Mouse (Mus musculus): Measurements from ENCODE around the gene Tll1. TPM values are rescaled to one million over a fixed set of nuclear protein-coding genes. Genes with fewer than 3 reads are reported as not detected.
A peak's percentile ranks its signal among the peaks of the same experiment; 100 is the strongest.

Tll1 gene
- polyA plus RNA-seq (2016; fragmentation: Nextera tagmentation; extraction: Ambion mirVana): 4.1 and 5.2 TPM in 2 replicates

DNA sequence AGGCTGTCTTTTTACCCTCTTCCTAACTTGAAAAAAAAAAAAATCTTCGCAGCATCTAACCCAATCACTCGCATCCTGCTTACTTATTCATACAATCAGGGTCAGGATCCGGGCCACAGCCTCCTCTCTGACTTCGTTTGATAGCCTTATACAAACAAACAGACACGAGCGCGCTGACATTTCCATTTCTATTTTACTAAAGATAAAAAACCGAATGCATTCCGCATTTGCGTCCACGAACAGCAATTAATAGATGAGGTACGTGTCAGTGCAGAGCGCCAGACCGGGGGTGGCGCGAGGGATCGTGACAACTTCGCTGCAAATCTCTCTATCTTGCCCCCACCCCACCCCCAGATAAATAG is at the start of gene Tll1:
Gene Tll1, minus strand, starts transcription at position 248 of the 362 bp plus-strand sequence.
- WGBS: under 1% methylated on average over 18 of the region's 18 CpGs
- Histone ChIP-seq H3K9me3 (no peaks in the 10 kb centered on the region), H3K36me3 (no peaks in the 10 kb centered on the region), H3K4me2 (replicated peaks) (peak within 1 kb of the TSS; percentile 98), H3K27ac (0 out of 2 replicates have a peak within 1 kb of the TSS, but pooled peaks have one; percentile 51), H3K9ac (peak within 1 kb of the TSS; percentile 69), H3K4me1 (0 out of 2 replicates have a peak, but pooled peaks cover 3% of the 10 kb centered on the region), H3K4me3 (peak within 1 kb of the TSS; percentile 62), H3K27me3 (peaks cover 8% of the 10 kb centered on the region)
- ATAC-seq (ENCODE audit: insufficient number of reproducible peaks, insufficient read depth, low FRiP score, low TSS enrichment): no peak

DNA sequence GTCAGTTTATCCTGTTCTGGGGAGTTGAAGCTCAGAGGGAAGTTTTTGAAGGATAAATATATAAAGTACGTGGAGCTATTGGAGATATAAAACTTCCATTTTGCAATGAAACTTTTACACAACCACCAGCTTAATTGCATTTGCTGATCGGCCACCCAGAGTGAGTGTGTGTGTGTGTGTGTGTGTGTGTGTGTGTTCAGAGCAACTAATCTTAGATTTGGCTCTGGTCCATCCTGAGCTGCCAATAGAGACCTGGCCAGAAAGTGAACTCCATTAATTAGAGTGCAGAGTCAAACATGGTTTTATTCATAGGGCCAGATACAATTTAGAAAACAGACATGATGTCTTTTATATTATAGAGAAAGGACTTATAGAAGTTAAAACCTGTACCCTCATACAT is 32.6 kb upstream of the Tll1 start:
- no peaks in the 10 kb centered on the region for H3K9me3 ChIP-seq
- no peaks in the 10 kb centered on the region for H3K36me3 ChIP-seq
- no peaks in the 10 kb centered on the region for H3K27me3 ChIP-seq
- WGBS: 86% methylated on average over 2 of the region's 2 CpGs
- H3K4me1 ChIP-seq: no peaks in the 10 kb centered on the region
- no peak overlapping the region for H3K27ac ChIP-seq
- no peak overlapping the region for H3K4me3 ChIP-seq
- ATAC-seq (ENCODE audit: insufficient number of reproducible peaks, insufficient read depth, low FRiP score, low TSS enrichment): no peak
- no peak overlapping the region for H3K9ac ChIP-seq
- H3K4me2 ChIP-seq (replicated peaks): no peak overlapping the region

DNA sequence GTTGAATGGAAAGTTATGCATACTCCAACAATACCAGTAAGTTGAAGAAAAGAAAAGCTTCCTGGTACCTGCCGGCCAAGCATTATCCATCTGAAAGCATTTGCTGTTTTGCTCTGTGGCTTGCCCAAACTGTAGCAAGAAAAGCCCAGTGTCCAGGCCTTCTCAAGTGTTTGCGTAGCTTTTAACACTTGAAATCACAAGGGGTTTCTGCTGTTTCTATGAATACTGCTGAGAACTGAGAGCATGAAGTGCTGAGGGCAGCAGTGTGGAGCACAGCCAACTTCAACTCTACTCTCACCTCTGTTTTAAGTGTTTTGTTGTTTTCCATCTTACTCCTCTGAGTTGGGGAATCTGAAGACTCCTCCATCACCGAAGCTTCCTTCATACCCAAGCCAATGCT is 15.5 kb upstream of the Tll1 start:
- H3K36me3 ChIP-seq: no peaks in the 10 kb centered on the region
- no peaks in the 10 kb centered on the region for H3K9me3 ChIP-seq
- H3K4me2 ChIP-seq (replicated peaks): no peak overlapping the region
- ATAC-seq (ENCODE audit: insufficient number of reproducible peaks, insufficient read depth, low FRiP score, low TSS enrichment): no peak
- H3K4me3 ChIP-seq: no peak overlapping the region
- no peak overlapping the region for H3K27ac ChIP-seq
- 87% methylated on average over 3 of the region's 3 CpGs for WGBS
- H3K4me1 ChIP-seq: no peaks in the 10 kb centered on the region
- no peak overlapping the region for H3K9ac ChIP-seq
- no peaks in the 10 kb centered on the region for H3K27me3 ChIP-seq

DNA sequence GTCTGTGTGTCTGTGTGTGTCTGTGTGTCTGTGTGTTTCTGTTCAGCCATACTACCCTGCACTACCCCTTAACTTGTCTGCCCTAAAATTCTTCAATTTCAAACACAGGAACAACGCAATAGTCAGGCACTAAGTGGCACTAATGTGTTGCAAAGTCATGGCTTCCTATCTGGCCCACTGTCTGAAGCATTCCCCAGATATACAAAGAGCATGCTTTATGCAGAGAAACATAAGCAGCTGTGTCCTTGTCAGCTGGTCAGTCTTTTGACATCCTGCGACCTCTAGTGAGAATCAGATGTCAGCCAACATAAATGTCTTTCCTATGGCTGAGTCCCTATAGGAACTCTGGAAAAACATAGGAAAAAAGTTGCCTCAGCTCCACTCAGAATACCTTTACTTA is 11.6 kb upstream of the Tll1 start:
- no peaks in the 10 kb centered on the region for H3K36me3 ChIP-seq
- no peak overlapping the region for H3K9ac ChIP-seq
- no peaks in the 10 kb centered on the region for H3K27me3 ChIP-seq
- WGBS: 19% methylated on average over 2 of the region's 2 CpGs
- H3K27ac ChIP-seq: no peak overlapping the region
- H3K9me3 ChIP-seq: no peaks in the 10 kb centered on the region
- ATAC-seq (ENCODE audit: insufficient number of reproducible peaks, insufficient read depth, low FRiP score, low TSS enrichment): no peak
- no peaks in the 10 kb centered on the region for H3K4me1 ChIP-seq
- no peak overlapping the region for H3K4me3 ChIP-seq
- H3K4me2 ChIP-seq (replicated peaks): no peak overlapping the region

DNA sequence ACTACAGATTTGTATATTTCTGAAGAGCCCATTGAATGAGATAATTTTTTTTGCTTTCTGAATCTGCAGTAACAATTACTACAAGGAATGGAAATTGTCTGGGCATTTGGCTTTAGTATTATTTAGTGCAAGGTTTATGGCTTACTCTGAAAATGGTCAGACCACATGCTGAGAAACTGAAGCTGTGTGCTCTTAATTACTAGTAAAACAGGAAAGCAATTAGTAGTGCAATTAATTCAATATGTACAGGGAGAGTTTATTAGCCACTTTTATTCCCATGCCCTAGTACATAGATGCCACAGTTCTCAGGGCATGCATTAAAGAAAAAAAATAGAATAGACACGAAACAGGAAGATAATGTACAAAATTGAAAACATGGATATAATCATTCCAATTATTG is 10.2 kb upstream of the Tll1 start:
- no peaks in the 10 kb centered on the region for H3K27me3 ChIP-seq
- H3K4me3 ChIP-seq: no peak overlapping the region
- no peaks in the 10 kb centered on the region for H3K4me1 ChIP-seq
- H3K9me3 ChIP-seq: no peaks in the 10 kb centered on the region
- no peak overlapping the region for H3K27ac ChIP-seq
- WGBS: 47% methylated on average over 1 of the region's 1 CpGs
- ATAC-seq (ENCODE audit: insufficient number of reproducible peaks, insufficient read depth, low FRiP score, low TSS enrichment): no peak
- H3K9ac ChIP-seq: no peak overlapping the region
- H3K36me3 ChIP-seq: no peaks in the 10 kb centered on the region
- no peak overlapping the region for H3K4me2 ChIP-seq (replicated peaks)

DNA sequence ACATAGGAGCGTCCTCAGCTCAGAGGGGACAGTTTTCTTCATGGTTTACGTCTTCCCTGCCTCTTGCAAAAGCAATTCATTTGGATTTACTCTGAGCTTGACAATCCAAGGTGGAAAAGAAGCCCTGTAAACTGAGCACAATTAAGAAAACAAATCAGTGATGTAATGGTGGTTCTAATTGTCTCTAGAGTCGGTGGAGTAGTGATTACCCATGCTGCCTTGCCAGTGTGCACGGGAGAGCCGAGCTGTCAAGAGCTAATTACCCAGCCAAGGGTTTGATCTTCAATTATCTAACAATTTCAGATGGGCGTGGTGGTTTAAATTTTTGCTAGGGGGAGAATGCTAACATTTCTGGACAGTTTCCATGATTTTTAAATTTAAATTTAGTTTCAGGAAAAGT is 9.3 kb upstream of the Tll1 start:
- Histone ChIP-seq H3K9ac (no peak overlapping the region), H3K4me1 (no peaks in the 10 kb centered on the region), H3K4me2 (replicated peaks) (no peak overlapping the region), H3K27ac (no peak overlapping the region), H3K9me3 (no peaks in the 10 kb centered on the region), H3K36me3 (no peaks in the 10 kb centered on the region), H3K4me3 (no peak overlapping the region), H3K27me3 (no peaks in the 10 kb centered on the region)
- ATAC-seq (ENCODE audit: insufficient number of reproducible peaks, insufficient read depth, low FRiP score, low TSS enrichment): no peak
- WGBS: 37% methylated on average over 6 of the region's 6 CpGs

DNA sequence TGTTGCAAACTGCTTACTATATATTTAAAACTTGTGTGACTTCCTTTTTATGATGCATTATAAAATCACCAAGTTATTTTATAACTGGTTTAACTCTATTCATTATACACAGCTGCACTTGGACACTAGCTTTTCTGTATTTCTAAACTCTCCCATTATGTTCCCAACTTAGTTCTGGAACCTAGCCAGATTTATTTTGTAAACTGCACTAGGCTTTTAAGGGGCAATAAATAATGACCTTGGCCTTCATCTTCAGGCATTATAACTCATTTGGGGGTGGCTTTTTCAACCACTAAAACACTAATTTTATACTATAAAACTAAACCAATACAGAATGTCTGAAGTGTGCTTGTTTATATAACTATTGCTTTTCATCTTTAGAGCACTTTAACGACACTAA is 8.8 kb upstream of the Tll1 start:
- WGBS: 63% methylated on average over 1 of the region's 1 CpGs
- Histone ChIP-seq H3K36me3 (no peaks in the 10 kb centered on the region), H3K27me3 (no peaks in the 10 kb centered on the region), H3K27ac (no peak overlapping the region), H3K9ac (no peak overlapping the region), H3K9me3 (no peaks in the 10 kb centered on the region), H3K4me1 (no peaks in the 10 kb centered on the region), H3K4me3 (no peak overlapping the region), H3K4me2 (replicated peaks) (no peak overlapping the region)
- ATAC-seq (ENCODE audit: insufficient number of reproducible peaks, insufficient read depth, low FRiP score, low TSS enrichment): no peak

DNA sequence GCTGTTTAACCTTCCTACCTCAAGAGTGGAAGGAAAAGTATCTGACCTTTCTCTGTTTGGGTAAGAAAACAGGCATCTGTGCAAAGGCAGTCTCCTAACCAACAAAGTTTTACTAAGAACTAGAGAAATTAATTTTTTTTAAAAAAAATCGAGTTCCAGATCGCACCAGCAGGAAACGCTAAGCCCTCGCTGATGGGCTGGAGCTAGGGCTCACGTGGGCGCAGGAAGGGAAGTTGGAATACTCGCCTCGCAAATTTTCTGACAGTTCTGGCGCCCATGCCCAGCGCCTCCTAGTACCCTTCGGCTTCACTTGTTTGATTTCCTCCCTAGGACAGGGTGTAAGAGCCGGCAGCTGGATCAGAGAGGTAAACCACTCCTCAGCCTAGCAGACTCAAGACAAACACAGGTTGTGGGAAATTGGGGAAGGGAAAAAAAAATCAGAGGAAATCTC is 365 bp upstream of the Tll1 start:
- WGBS: under 1% methylated on average over 12 of the region's 12 CpGs
- no peak for ATAC-seq (ENCODE audit: insufficient number of reproducible peaks, insufficient read depth, low FRiP score, low TSS enrichment)
- 0 out of 2 replicates have a peak, but pooled peaks cover 3% of the 10 kb centered on the region for H3K4me1 ChIP-seq
- H3K4me2 ChIP-seq (replicated peaks): peak overlapping the region; percentile 98
- H3K27me3 ChIP-seq: peaks cover 8% of the 10 kb centered on the region
- H3K27ac ChIP-seq: no peak overlapping the region
- peak overlapping the region; percentile 62 for H3K4me3 ChIP-seq
- no peaks in the 10 kb centered on the region for H3K9me3 ChIP-seq
- H3K36me3 ChIP-seq: no peaks in the 10 kb centered on the region
- peak overlapping the region; percentile 69 for H3K9ac ChIP-seq

DNA sequence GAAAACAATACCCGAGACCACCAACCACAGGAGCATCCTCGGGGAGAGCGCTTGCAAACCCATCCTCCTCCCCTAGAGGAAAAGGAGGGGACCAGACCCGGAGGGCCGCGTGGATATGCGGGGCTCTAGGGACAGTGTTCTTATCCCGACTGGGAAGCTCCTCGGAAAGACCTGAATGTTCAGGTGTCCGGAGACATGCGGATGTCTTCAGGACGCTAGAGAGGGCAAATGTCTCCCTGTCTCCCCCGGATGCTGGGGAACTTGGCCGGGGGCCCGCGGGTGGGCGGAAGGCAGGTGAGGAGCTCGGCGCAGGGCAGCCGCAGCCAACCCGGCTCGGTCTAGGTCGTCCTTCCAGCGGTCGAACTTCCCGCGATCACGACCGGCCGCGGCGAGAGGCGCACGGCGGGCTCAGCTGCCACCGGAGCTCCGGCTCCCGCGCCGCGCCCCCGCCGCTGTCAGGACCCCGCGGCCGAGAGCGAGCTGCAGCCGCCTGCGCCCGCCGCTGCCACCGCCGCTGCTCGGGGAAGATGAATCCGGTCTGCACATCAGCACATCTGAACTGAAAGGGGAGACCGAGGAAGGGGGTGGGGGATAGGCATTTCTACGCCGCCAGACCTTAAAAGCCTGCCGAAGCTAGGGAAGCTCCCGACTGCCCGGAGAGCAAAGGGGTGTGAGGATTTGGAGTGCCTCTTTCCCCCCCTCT is 599 bp downstream of the Tll1 start:
- Histone ChIP-seq H3K27ac (0 out of 2 replicates have a peak overlapping the region, but pooled peaks have one; percentile 51), H3K4me1 (0 out of 2 replicates have a peak, but pooled peaks cover 3% of the 10 kb centered on the region), H3K9me3 (no peaks in the 10 kb centered on the region), H3K27me3 (peaks cover 8% of the 10 kb centered on the region), H3K4me2 (replicated peaks) (peak overlapping the region; percentile 98), H3K36me3 (no peaks in the 10 kb centered on the region), H3K4me3 (peak overlapping the region; percentile 62), H3K9ac (peak overlapping the region; percentile 69)
- under 1% methylated on average over 61 of the region's 61 CpGs for WGBS
- peak; percentile 43 for ATAC-seq (ENCODE audit: insufficient number of reproducible peaks, insufficient read depth, low FRiP score, low TSS enrichment)

DNA sequence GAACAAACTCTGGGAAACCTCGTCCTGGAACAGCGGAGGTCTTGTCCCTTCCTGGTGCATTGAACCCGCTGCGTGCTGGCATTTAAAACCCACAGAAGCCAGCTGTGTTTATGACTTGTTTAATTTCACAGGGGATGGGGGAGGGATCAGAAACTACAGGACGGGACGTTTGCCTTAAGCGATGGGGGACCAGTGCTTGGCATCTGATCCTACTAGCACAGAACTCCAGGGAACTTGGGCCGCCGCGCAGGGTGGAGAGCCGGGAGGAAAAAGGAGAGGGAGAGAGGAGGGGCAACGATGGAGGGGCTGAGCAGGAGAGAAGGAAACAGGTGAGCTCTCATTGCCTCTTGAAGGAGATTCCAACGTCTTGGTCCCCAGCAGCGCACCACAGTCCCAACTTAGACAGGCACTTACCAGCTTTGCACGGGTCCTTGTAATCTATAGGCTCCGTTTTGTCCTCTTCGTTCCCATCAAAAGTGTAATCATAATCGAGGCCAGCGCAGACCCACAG is 1.2 kb downstream of the Tll1 start:
- Histone ChIP-seq H3K4me1 (0 out of 2 replicates have a peak, but pooled peaks cover 3% of the 10 kb centered on the region), H3K36me3 (no peaks in the 10 kb centered on the region), H3K27ac (no peak overlapping the region), H3K9ac (peak overlapping the region; percentile 69), H3K4me2 (replicated peaks) (peak overlapping the region; percentile 98), H3K4me3 (peak overlapping the region; percentile 62), H3K9me3 (no peaks in the 10 kb centered on the region), H3K27me3 (peaks cover 8% of the 10 kb centered on the region)
- WGBS: under 1% methylated on average over 19 of the region's 19 CpGs
- peak; percentile 44 for ATAC-seq (ENCODE audit: insufficient number of reproducible peaks, insufficient read depth, low FRiP score, low TSS enrichment)

DNA sequence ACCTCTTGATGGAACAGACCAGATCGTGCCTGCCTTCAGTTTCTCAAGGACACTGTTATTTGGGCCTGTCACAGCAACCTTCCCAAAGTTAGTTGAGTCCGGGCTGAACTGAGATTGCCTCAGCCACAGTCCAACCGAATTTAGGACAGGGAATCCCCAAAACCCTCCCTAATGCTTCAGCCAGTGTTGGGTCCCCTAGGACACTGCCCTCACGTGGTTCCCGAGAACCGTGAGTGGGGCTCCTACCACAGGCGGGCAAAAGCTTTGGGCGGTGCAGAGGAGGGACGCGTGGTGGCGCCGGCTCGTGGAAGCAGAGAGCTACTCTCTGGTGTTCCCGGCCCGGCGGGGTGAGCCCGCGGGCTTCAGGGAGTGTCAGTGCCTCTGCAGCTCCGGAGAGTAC is 1.9 kb downstream of the Tll1 start:
- no peak overlapping the region for H3K9ac ChIP-seq
- H3K4me3 ChIP-seq: peak overlapping the region; percentile 62
- WGBS: 1% methylated on average over 19 of the region's 19 CpGs
- peaks cover 8% of the 10 kb centered on the region for H3K27me3 ChIP-seq
- H3K4me2 ChIP-seq (replicated peaks): peak overlapping the region; percentile 98
- H3K4me1 ChIP-seq: 0 out of 2 replicates have a peak, but pooled peaks cover 3% of the 10 kb centered on the region
- no peak overlapping the region for H3K27ac ChIP-seq
- no peaks in the 10 kb centered on the region for H3K36me3 ChIP-seq
- H3K9me3 ChIP-seq: no peaks in the 10 kb centered on the region
- ATAC-seq (ENCODE audit: insufficient number of reproducible peaks, insufficient read depth, low FRiP score, low TSS enrichment): peak; percentile 54; the same call in 1 of the 2 replicates

DNA sequence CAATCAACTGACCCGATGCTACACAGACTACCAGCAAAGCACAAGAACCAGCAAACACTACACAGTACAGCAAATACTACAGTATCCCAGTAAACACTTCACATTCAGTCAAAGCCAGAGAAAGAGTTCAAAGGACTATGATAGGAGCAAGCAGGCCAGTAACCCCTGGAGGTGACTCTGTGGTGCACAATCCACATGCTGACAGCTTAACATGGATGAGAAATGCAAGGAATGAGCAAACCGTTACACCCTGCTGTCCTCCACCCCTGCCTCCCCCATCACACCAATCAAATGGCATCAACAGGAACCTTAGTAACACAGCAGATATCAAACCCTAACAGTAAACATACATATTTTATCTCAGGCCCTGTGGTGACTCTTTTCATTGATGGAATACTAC is 7.7 kb downstream of the Tll1 start:
- no peak overlapping the region for H3K4me3 ChIP-seq
- H3K9me3 ChIP-seq: no peaks in the 10 kb centered on the region
- no peak overlapping the region for H3K4me2 ChIP-seq (replicated peaks)
- no peak for ATAC-seq (ENCODE audit: insufficient number of reproducible peaks, insufficient read depth, low FRiP score, low TSS enrichment)
- no peaks in the 10 kb centered on the region for H3K36me3 ChIP-seq
- H3K27me3 ChIP-seq: no peaks in the 10 kb centered on the region; the same call in 1 of the 2 replicates
- H3K9ac ChIP-seq: no peak overlapping the region
- 85% methylated on average over 2 of the region's 2 CpGs for WGBS
- H3K4me1 ChIP-seq: no peaks in the 10 kb centered on the region
- no peak overlapping the region for H3K27ac ChIP-seq
